Mouse (Mus musculus): Measurements from ENCODE around the gene Fam151b. TPM values are rescaled to one million over a fixed set of nuclear protein-coding genes. Genes with fewer than 3 reads are reported as not detected.

The Fam151b gene
- 1 to 10 TPM; 3.4 to 3.8 TPM for total RNA-seq (2023)

DNA sequence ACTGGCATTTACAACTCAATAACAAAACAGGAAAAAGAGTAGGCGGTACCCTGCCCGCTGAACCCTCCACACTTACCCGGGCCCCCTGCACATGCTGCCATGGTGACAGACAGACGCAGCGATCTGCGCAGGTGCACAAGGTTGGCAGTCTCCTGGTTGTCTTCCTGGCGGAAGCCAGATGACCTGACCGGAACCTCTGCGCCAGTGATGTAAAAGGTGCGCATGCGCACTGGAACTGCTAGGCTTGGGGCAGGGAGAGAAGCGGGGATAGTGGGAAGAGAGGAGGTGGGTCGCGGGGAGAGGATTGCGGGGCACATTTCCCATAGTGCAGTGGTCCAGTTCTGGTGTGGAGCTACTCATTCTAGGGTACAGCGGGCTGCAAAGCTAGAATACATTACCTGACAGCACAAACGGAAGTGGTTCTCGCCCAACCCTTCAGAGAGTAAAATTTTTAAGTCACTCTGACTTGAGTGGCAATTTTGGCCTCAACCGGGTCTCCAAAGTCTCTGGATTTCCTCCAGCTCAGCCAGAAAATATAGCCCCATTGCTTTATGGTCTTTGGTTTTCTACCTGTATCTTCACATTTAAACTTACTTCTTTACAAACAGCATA is at the start of gene Fam151b:
Gene Fam151b, minus strand, starts transcription at position 164 of the 612 bp plus-strand sequence.

DNA sequence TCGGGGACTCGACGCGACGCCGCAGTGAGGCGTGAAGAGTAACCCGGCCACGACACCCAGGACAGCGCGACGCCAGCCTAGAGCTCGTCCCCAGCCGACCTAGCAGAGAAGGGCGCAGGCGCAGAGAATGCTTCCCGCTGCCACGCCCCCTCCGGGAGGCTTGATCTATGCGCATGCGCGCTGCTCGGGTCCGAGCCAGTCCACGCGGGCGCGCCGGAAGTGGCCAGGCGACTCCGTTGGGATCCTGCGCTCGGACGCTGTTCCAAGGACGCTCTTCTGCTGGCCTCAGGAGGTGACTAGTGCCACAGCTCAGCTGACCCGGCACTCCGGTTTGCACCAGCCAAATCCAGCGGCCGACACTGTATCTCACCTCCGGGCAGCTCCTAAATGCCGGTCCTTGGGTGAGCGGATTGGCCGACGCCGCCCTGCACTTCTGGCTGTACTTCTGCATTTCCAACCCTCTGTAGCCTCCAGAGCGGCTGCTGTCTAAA is 47.0 kb upstream of the Fam151b start, which contains the start of gene Zfyve16:
Gene Zfyve16, minus strand, starts transcription at position 148 of the 491 bp plus-strand sequence.

DNA sequence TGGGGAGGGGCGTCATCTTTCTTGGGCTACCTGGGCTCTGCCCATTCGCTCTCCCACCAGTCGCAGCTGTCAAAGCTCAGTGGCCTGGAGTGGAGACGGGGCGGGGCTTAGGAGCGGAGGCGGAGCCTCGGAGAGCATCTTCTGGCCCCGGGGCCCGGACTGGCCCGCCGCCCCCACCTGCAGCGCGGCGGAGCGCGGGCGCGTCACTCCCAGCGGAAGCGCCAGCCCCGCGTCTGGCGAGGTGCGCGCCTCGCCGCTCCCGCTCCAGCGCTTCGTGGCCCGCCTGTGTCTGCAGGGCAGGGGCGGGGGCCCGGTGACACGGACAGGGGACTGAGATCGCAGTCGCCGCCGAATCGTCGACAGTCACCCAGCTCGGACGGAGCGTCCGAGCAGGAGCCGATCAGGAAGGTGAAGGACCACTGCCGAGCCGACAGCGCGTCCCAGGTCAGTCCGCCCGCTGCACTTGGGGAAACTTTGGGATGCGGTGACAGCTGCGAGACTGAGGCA is 58.0 kb downstream of the Fam151b start, which contains the start of gene Ankrd34b:
Gene Ankrd34b, plus strand, starts transcription at position 139 of the 507 bp plus-strand sequence.

Other genes with a start within 250 kb of the Fam151b start
- gene Gm20379, start 178.0 kb downstream of the Fam151b start, total RNA-seq (2023): not detected
- 1 to 10 TPM; 4.4 TPM for gene Dhfr, start 129.3 kb downstream of the Fam151b start, total RNA-seq (2023)
- 10 to 100 TPM; 16.2 to 16.5 TPM for gene Msh3, start 129.0 kb downstream of the Fam151b start, total RNA-seq (2023)
- gene Ankrd34b, start 58.1 kb downstream of the Fam151b start, total RNA-seq (2023): not detected
- gene Zfyve16, start 46.9 kb upstream of the Fam151b start, total RNA-seq (2023): 10 to 100 TPM; 15.0 to 16.1 TPM
- not detected for gene Spz1, start 92.2 kb upstream of the Fam151b start, total RNA-seq (2023)
- 10 to 100 TPM; 27.5 to 29.1 TPM for gene Serinc5, start 127.1 kb upstream of the Fam151b start, total RNA-seq (2023)

Data from neutrophil, adult 83 days (primary cell).